ENCODE assay signal across 11 mouse cellular contexts in the genomic region with DNA sequence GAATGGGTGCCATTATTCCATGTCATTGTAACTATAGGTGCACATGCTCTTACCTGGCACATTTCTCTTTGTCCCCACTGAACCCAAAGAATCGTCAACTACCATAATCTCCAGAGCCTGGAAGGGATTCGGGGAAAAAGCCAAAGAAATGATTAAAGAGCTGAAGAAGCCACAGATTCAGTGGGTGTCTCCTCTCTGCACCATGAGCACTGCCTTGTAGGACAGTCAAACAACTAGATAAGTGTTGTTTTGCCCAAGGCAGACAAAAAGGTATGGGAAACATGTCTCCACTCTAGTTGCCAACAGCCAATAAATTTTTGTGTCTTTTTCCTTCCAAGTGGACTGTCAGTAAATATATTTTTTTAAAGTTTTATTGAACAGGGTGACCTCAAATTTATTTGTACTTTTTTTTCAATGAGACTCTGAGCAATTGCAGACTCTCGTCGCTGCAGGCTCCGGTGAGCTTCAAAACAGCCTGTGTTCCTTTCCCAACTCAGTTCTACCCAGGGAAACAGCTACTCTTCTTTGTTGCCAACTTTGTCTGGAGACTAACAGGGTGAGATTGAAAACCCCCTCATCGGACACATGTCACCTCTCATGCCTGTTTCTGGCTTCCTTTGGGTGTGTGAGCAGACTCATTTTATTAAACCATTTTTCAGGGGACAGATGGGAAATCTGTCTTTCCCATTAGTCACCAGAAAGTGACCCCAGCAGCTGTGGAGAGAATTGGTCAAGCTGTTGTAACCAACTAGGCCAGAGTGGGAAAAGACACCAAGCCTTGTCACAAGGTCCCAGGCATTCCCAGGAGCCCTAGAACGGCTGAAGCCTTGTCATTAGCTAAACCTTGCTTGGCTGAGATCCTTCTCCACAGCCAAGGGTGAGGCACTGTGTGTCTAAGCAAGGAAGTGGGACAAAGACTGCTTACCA.
DNase-seq lines count a peak whose midpoint lies in the region; ATAC-seq lines count a peak whose summit lies in the region.
"Had no signal": no experiment of that assay in that cellular context is flagged by ENCODE, and none has a peak within 500 bp of the region (broad histone marks: within the 10 kb centered on the region; RNA-seq: fewer than 3 reads in every experiment).

No protein-coding gene starts in this region.

- H3K27me3 ChIP-seq in hindbrain, embryonic 15.5 days = no peaks in the 10 kb centered on the region
- H3K27me3 ChIP-seq: liver, embryonic 13.5 days; stomach, embryonic 15.5 days had no signal

- 59% methylated on average over 7 of the region's 7 CpGs for WGBS in hindbrain, embryonic 15.5 days

- H3K9me3 ChIP-seq in hindbrain, embryonic 15.5 days = no peaks in the 10 kb centered on the region
- H3K9me3 ChIP-seq: liver, embryonic 13.5 days; stomach, embryonic 15.5 days had no signal

- intact Hi-C loops in gastrocnemius, postnatal 14 days (cut with DNase I; ENCODE audit: low total_unique reads) = no loop called here

- peaks cover 19% of the 10 kb centered on the region for H3K4me1 ChIP-seq in hindbrain, embryonic 15.5 days (replicated peaks)
- H3K4me1 ChIP-seq: liver, embryonic 13.5 days had no signal

- H3K36me3 ChIP-seq in hindbrain, embryonic 15.5 days = no peaks in the 10 kb centered on the region
- H3K36me3 ChIP-seq: G1E; liver, embryonic 13.5 days; stomach, embryonic 15.5 days had no signal

- H3K9ac ChIP-seq in hindbrain, embryonic 15.5 days = no peak overlapping the region
- H3K9ac ChIP-seq: liver, embryonic 13.5 days; stomach, embryonic 15.5 days had no signal

- peak; percentile 23 for DNase-seq in gastrocnemius, postnatal 14 days
- DNase-seq in gastrocnemius, postnatal 4 days (ENCODE audit: low spot score in 2 of 2) = no peak
- peak; percentile 61 for DNase-seq in embryo, embryonic 10.5 days (ENCODE audit: low spot score)
- peak; percentile 9 to 35 for DNase-seq in lung, postnatal 4 days
- DNase-seq in right cerebral cortex, adult 2 months (ENCODE audit: low spot score in 2 of 2) = no peak
- DNase-seq in B cell, adult 2 months = no peak
- DNase-seq: liver, embryonic 13.5 days had no signal

- no peak overlapping the region for H3K4me3 ChIP-seq in hindbrain, embryonic 15.5 days
- H3K4me3 ChIP-seq: liver, embryonic 13.5 days; stomach, embryonic 15.5 days had no signal

- peak overlapping the region; percentile 49 for H3K27ac ChIP-seq in hindbrain, embryonic 15.5 days (replicated peaks)
- H3K27ac ChIP-seq: liver, embryonic 13.5 days; stomach, embryonic 15.5 days had no signal

- H3K4me2 ChIP-seq in hindbrain, embryonic 15.5 days = no peak overlapping the region
- H3K4me2 ChIP-seq: liver, embryonic 13.5 days; stomach, embryonic 15.5 days had no signal

- ATAC-seq in hindbrain, embryonic 15.5 days (ENCODE audit: low FRiP score, low read depth) = peak; percentile 79
- ATAC-seq in megakaryocyte-erythroid progenitor cell, adult 5-6 weeks (replicated peaks; ENCODE audit: low FRiP score, low TSS enrichment, poor library complexity, severe bottlenecking) = no peak

Comparison
In these comparisons a context has a peak if more than half of its experiments do, and no peak if none do; other contexts are left out.
1. DNase-seq: peak in gastrocnemius, postnatal 14 days (single experiment), embryo, embryonic 10.5 days (single experiment) and lung, postnatal 4 days (2 of 2); none in gastrocnemius, postnatal 4 days (0 of 2), right cerebral cortex, adult 2 months (0 of 2) and B cell, adult 2 months (0 of 2).